Mouse (Mus musculus) liver, embryonic 13.5 days (tissue): ENCODE data around the gene Gm10642. TPM values are rescaled to one million over a fixed set of nuclear protein-coding genes. Genes with fewer than 3 reads are reported as not detected.

Experiments used
- ATAC-seq: fragments of 200-750 bp; cut with Nextera tagmentation; 2 replicates; pipeline ENCODE4 v1.8.0; 2017; ENCODE audit warnings: low read depth, mild to moderate bottlenecking, moderate number of reproducible peaks, moderate library complexity
- DNase-seq: peaks from one replicate; pipeline ENCODE4 v3.0.0; 2022
- H3K27ac ChIP-seq: fragments of 300-500 bp; sonication (generic); 2 replicates; pipeline ENCODE4 v1.5.1; 2015; ENCODE audit warnings: moderate library complexity, mild to moderate bottlenecking, inconsistent platforms
- H3K27me3 ChIP-seq: fragments of 300-500 bp; sonication (generic); 2 replicates; pipeline ENCODE4 v1.6.1; 2015; ENCODE audit warnings: mild to moderate bottlenecking, inconsistent platforms
- H3K36me3 ChIP-seq: fragments of 300-500 bp; sonication (generic); 2 replicates; pipeline ENCODE4 v1.6.1; 2015; ENCODE audit warnings: mild to moderate bottlenecking, inconsistent platforms
- H3K4me1 ChIP-seq: fragments of 300-500 bp; sonication (generic); replicated peaks from 2 replicates; pipeline ENCODE4 v1.6.1; 2015; ENCODE audit warnings: inconsistent platforms
- H3K4me2 ChIP-seq: fragments of 300-500 bp; sonication (generic); 2 replicates; pipeline ENCODE4 v1.6.1; 2015; ENCODE audit warnings: inconsistent platforms, mild to moderate bottlenecking, moderate library complexity
- H3K4me3 ChIP-seq: fragments of 300-500 bp; sonication (generic); replicated peaks from 2 replicates; pipeline ENCODE4 v1.5.1; 2015; ENCODE audit warnings: mild to moderate bottlenecking, inconsistent platforms
- H3K9ac ChIP-seq: fragments of 300-500 bp; sonication (generic); 2 replicates; pipeline ENCODE4 v1.6.1; 2015; ENCODE audit warnings: mild to moderate bottlenecking, inconsistent platforms
- H3K9me3 ChIP-seq: fragments of 300-500 bp; sonication (generic); replicated peaks from 2 replicates; pipeline ENCODE4 v1.6.1; 2016; ENCODE audit warnings: inconsistent platforms
- WGBS: fragments of 180-500 bp; shearing (Covaris S2); methylation state at CpG from one replicate; pipeline ENCODE4 v1.1.7; 2015; ENCODE audit not compliant: insufficient replicate concordance; 5-methylcytosine and 5-hydroxymethylcytosine counted together
- polyA plus RNA-seq: library from polyadenylated mRNA; unstranded; fragments of >200 nt; fragmentation: Nextera tagmentation; extraction: Ambion mirVana; gene quantifications from 2 replicates; pipeline ENCODE4 v1.2.1, GENCODE M21; 2015

The Gm10642 gene
- polyA plus RNA-seq, 1 experiment from 2014 or later: 1.0 TPM

GRCm38 (mm10) chr9:70695723-70696122 lies 39.7 kb downstream of the Gm10642 start:
- H3K27me3 ChIP-seq: no peaks in the 10 kb centered on the region
- peak; percentile 50; the same call in 1 of the 2 replicates for ATAC-seq
- no peak overlapping the region for H3K4me3 ChIP-seq
- H3K27ac ChIP-seq: peak overlapping the region; percentile 53; the same call in 1 of the 2 replicates
- H3K4me2 ChIP-seq: no peak overlapping the region
- H3K9me3 ChIP-seq: no peaks in the 10 kb centered on the region
- no peak for DNase-seq
- H3K9ac ChIP-seq: no peak overlapping the region
- H3K4me1 ChIP-seq: peaks cover 79% of the 10 kb centered on the region
- 53% methylated on average over 2 of the region's 2 CpGs for WGBS
- no peaks in the 10 kb centered on the region for H3K36me3 ChIP-seq

DNA sequence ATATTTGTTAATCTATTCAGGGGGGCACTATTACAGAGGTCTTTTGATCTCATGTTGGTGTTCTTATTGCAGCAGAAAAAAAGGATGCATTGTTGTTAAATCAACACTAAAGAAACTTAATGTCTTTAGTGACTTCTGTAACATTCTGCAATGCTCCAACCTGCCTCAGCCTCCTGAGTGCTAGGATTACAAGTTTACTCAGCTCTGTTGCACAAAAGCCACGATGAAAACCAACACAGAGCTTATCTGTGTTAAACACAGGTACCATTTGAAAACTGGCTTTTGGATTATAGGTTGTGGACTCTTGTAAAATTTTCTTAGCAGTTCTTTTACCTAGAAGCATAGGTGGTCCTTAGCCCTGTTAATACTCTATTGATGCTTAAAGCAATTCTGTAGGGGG lies 42.0 kb downstream of the Gm10642 start:
- H3K27me3 ChIP-seq: no peaks in the 10 kb centered on the region
- no peaks in the 10 kb centered on the region for H3K9me3 ChIP-seq
- peak overlapping the region; percentile 31; the same call in 1 of the 2 replicates for H3K9ac ChIP-seq
- H3K4me3 ChIP-seq: no peak overlapping the region
- no peaks in the 10 kb centered on the region for H3K36me3 ChIP-seq
- WGBS: 13% methylated on average over 1 of the region's 1 CpGs
- no peak overlapping the region for H3K4me2 ChIP-seq
- DNase-seq (no peak), ATAC-seq (peak; percentile 36; the same call in 1 of the 2 replicates)
- peak overlapping the region; percentile 60; the same call in 1 of the 2 replicates for H3K27ac ChIP-seq
- peaks cover 75% of the 10 kb centered on the region for H3K4me1 ChIP-seq

- WGBS: 39% methylated on average over 5 of the region's 5 CpGs
- DNase-seq: peak; percentile 60
- Histone ChIP-seq H3K4me3 (no peak overlapping the region), H3K4me2 (peak overlapping the region; percentile 41; the same call in 1 of the 2 replicates), H3K27me3 (no peaks in the 10 kb centered on the region), H3K4me1 (peaks cover 55% of the 10 kb centered on the region), H3K36me3 (peaks cover 30% of the 10 kb centered on the region), H3K9ac (peak overlapping the region; percentile 35; the same call in 1 of the 2 replicates), H3K27ac (peak overlapping the region; percentile 82), H3K9me3 (no peaks in the 10 kb centered on the region)
- peak; percentile 93 for ATAC-seq
These were observed 47.6 kb downstream of the Gm10642 start for GRCm38 (mm10) chr9:70703597-70704203.

DNA sequence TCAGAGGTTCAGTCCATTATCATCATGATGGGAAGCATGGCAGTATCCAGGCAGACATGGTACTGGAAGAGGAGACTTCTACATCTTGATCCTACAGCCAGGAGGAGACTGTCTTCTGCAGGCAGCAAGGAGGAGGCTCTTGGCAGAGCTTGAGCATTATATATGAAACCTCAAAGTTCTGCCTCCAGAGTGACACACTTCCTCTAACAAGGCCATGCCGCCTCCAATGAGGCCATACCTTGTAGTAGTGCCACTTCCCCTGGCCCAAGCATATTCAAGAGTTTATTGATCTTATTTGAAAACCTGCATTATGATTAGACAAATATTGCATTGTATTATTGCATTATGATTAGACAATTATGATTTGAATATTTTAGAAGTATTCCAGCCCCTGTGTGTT lies 50.4 kb downstream of the Gm10642 start:
- Histone ChIP-seq H3K4me3 (no peak overlapping the region), H3K9me3 (no peaks in the 10 kb centered on the region), H3K27ac (no peak overlapping the region), H3K27me3 (no peaks in the 10 kb centered on the region), H3K36me3 (peaks cover 48% of the 10 kb centered on the region), H3K4me1 (peaks cover 39% of the 10 kb centered on the region), H3K9ac (no peak overlapping the region), H3K4me2 (no peak overlapping the region)
- WGBS: 82% methylated on average over 1 of the region's 1 CpGs
- no peak for ATAC-seq
- no peak for DNase-seq

Other genes with a start within 250 kb of the Gm10642 start
- 226 and 236 TPM in 2 replicates for gene Ccnb2, start 234.7 kb upstream of the Gm10642 start, polyA plus RNA-seq
- gene Rnf111, start 152.5 kb upstream of the Gm10642 start, polyA plus RNA-seq: 7.2 and 9.3 TPM in 2 replicates
- 20.6 and 23.6 TPM in 2 replicates for gene Sltm, start 113.5 kb upstream of the Gm10642 start, polyA plus RNA-seq
- gene Mindy2, start 923 bp downstream of the Gm10642 start, polyA plus RNA-seq: 12.7 and 15.4 TPM in 2 replicates
- 73.6 and 91.4 TPM in 2 replicates for gene Adam10, start 22.7 kb downstream of the Gm10642 start, polyA plus RNA-seq